ENCODE assay signal across 29 mouse cellular contexts in genomic region chr2:14210731-14211130, GRCm38 (mm10). TPM values are rescaled to one million over a fixed set of nuclear protein-coding genes. Genes with fewer than 3 reads are reported as not detected.
"Had no signal": no experiment of that assay in that cellular context is flagged by ENCODE, and none has a peak within 500 bp of the region (broad histone marks: within the 10 kb centered on the region; RNA-seq: fewer than 3 reads in every experiment).

No protein-coding gene starts in this region.

- H3K36me3 ChIP-seq: heart, embryonic 10.5 days; heart, embryonic 12.5 days; hindbrain, embryonic 10.5 days; hindbrain, embryonic 12.5 days; intestine, embryonic 15.5 days; limb, embryonic 10.5 days; limb, embryonic 12.5 days had no signal

- H3K9ac ChIP-seq: heart, embryonic 12.5 days; hindbrain, embryonic 12.5 days; hindbrain, embryonic 14.5 days; intestine, embryonic 15.5 days; limb, embryonic 12.5 days had no signal

- H3K27me3 ChIP-seq: heart, embryonic 12.5 days; hindbrain, embryonic 12.5 days; intestine, embryonic 15.5 days; limb, embryonic 12.5 days had no signal

- H3K4me3 ChIP-seq: heart, embryonic 10.5 days; heart, embryonic 12.5 days; hindbrain, embryonic 10.5 days; hindbrain, embryonic 12.5 days; intestine, embryonic 15.5 days; layer of hippocampus, adult 2 months; left cerebral cortex, adult 2 months; limb, embryonic 10.5 days; limb, embryonic 12.5 days had no signal

- H3K4me1 ChIP-seq: heart, embryonic 10.5 days; heart, embryonic 12.5 days; hindbrain, embryonic 12.5 days; intestine, embryonic 15.5 days; limb, embryonic 10.5 days; limb, embryonic 12.5 days had no signal

- ATAC-seq: hindbrain, embryonic 16.5 days; inflammation-experienced regulatory T-cells, adult 6 months; intestine, embryonic 15.5 days; intestine, postnatal 0 days had no signal

- H3K27ac ChIP-seq: heart, embryonic 10.5 days; hindbrain, embryonic 10.5 days; hindbrain, embryonic 12.5 days; hindbrain, embryonic 14.5 days; intestine, embryonic 15.5 days; layer of hippocampus, adult 2 months; left cerebral cortex, adult 2 months; limb, embryonic 10.5 days; limb, embryonic 12.5 days had no signal

- H3K9me3 ChIP-seq: heart, embryonic 10.5 days; heart, embryonic 12.5 days; hindbrain, embryonic 10.5 days; hindbrain, embryonic 12.5 days; intestine, embryonic 15.5 days; limb, embryonic 10.5 days; limb, embryonic 12.5 days had no signal

- DNase-seq: gastrocnemius, postnatal 14 days; gastrocnemius, postnatal 36 days; heart, adult 11 months; heart, postnatal 10 days; heart, postnatal 4 days; kidney, adult 18-20 months; kidney, adult 8-10 months; kidney, postnatal 10 days; kidney, postnatal 25 days; kidney, postnatal 4 days; liver had no signal

RNA-seq across cellular contexts. Expression of gene Tmem236, which starts 36.4 kb away (rescaled TPM):
- total RNA-seq: heart, postnatal 10 days; heart, postnatal 25 days; left cerebral cortex, postnatal 14 days had no signal
- polyA plus RNA-seq: gonadal fat pad, adult 2 months; heart, embryonic 10.5 days; heart, embryonic 14.5 days; hindbrain, embryonic 10.5 days; hindbrain, embryonic 12.5 days; inflammation-experienced regulatory T-cells, adult 6 months; limb, embryonic 10.5 days; limb, embryonic 12.5 days; liver, embryonic 11.5 days had no signal
